Mouse (Mus musculus) midbrain, embryonic 12.5 days (tissue): ENCODE measurements around the gene Fbxo46. TPM values are rescaled to one million over a fixed set of nuclear protein-coding genes. Genes with fewer than 3 reads are reported as not detected.
A peak's percentile ranks its signal among the peaks of the same experiment; 100 is the strongest.
"Not testable (repeated sequence)": the region's sequence is repeated elsewhere in the genome, so short reads cannot be mapped to it uniquely, and the experiment has no call there.

ENCODE experiments used
- ATAC-seq: fragments of 200-750 bp; cut with Nextera tagmentation; 2 replicates; pipeline ENCODE4 v1.8.0; 2017; ENCODE audit warnings: low read depth, moderate TSS enrichment, moderate library complexity; ENCODE audit not compliant: low FRiP score
- H3K27ac ChIP-seq: fragments of 300-500 bp; sonication (generic); replicated peaks from 2 replicates; pipeline ENCODE4 v1.5.1; 2016; ENCODE audit warnings: mild to moderate bottlenecking
- H3K27me3 ChIP-seq: fragments of 300-500 bp; sonication (generic); 2 replicates; pipeline ENCODE4 v1.6.1; 2016; ENCODE audit warnings: mild to moderate bottlenecking
- H3K36me3 ChIP-seq: fragments of 300-500 bp; sonication (generic); 2 replicates; pipeline ENCODE4 v1.6.1; 2016
- H3K4me1 ChIP-seq: fragments of 300-500 bp; sonication (generic); 2 replicates; pipeline ENCODE4 v1.6.1; 2016
- H3K4me2 ChIP-seq: fragments of 300-500 bp; sonication (generic); replicated peaks from 2 replicates; pipeline ENCODE4 v1.6.1; 2016; ENCODE audit warnings: mild to moderate bottlenecking, moderate library complexity
- H3K4me3 ChIP-seq: fragments of 300-500 bp; sonication (generic); 2 replicates; pipeline ENCODE4 v1.5.1; 2016; ENCODE audit warnings: mild to moderate bottlenecking
- H3K9ac ChIP-seq: fragments of 300-500 bp; sonication (generic); replicated peaks from 2 replicates; pipeline ENCODE4 v1.6.1; 2016; ENCODE audit warnings: mild to moderate bottlenecking, moderate library complexity
- H3K9me3 ChIP-seq: fragments of 300-500 bp; sonication (generic); 2 replicates; pipeline ENCODE4 v1.6.1; 2016; ENCODE audit warnings: mild to moderate bottlenecking
- WGBS: fragments of 180-500 bp; shearing (Covaris S2); methylation state at CpG from one replicate; pipeline ENCODE4 v1.1.7; 2016; 5-methylcytosine and 5-hydroxymethylcytosine counted together
- polyA plus RNA-seq: library from polyadenylated mRNA; unstranded; fragments of >200 nt; fragmentation: Nextera tagmentation; extraction: Ambion mirVana; gene quantifications from 2 replicates; pipeline ENCODE4 v1.2.1, GENCODE M21; 2016

Gene Fbxo46
- polyA plus RNA-seq, 1 experiment from 2014 or later, result 20.6 TPM

DNA sequence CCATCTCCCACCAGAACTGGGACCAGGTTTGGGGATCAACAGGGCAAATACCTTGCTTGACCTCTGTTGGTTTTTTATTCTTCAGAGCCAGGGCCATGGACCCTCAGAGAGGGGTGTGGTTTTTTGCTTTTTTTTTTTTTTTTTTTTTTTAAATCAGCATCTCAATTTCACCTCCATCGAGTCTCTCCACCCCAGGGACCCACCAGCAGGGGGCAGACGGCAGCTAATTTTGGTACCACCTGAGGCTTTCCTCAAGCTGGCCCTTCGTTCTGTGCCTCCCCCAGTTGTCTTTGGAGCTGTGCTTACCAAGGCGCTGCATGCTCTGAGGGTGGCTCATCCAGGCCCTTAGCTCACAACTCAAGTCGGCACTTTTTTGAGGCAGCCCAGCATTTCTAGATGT lies 17.7 kb downstream of the Fbxo46 start:
- no peak overlapping the region for H3K4me3 ChIP-seq
- no peak overlapping the region for H3K4me2 ChIP-seq
- H3K4me1 ChIP-seq, result no peaks in the 10 kb centered on the region
- peaks cover 59% of the 10 kb centered on the region for H3K36me3 ChIP-seq
- no peaks in the 10 kb centered on the region for H3K27me3 ChIP-seq
- no peak overlapping the region for H3K9ac ChIP-seq
- H3K27ac ChIP-seq, result no peak overlapping the region
- ATAC-seq, result no peak
- 61% methylated on average over 5 of the region's 5 CpGs for WGBS
- H3K9me3 ChIP-seq, result no peaks in the 10 kb centered on the region

DNA sequence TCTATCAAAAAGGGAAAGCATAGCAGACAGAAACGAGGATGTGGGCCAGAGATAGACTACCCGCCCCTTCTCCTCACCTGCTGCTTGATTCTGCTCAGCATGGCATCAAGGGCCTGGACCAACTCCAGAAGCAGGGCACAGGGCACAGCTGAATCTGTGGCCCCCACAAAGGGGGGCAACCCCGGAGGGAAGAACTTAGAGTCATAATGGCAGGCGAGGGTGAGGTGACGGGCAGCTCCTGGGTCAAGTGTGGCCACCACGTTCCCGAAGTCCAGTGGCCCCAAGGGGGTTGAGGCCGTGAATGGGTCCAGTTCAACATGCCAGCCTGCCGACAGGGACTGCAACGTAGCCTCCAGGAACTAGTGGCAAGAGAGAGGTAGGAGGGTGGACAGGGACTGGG lies 27.1 kb downstream of the Fbxo46 start:
- Histone ChIP-seq H3K4me2 (no peak overlapping the region), H3K27me3 (no peaks in the 10 kb centered on the region), H3K4me1 (peaks cover 28% of the 10 kb centered on the region), H3K27ac (no peak overlapping the region), H3K9ac (peak overlapping the region; percentile 20; the same call in 1 of the 2 replicates), H3K4me3 (no peak overlapping the region), H3K9me3 (no peaks in the 10 kb centered on the region), H3K36me3 (peaks cover 21% of the 10 kb centered on the region)
- WGBS, result 89% methylated on average over 10 of the region's 10 CpGs
- ATAC-seq, result no peak

DNA sequence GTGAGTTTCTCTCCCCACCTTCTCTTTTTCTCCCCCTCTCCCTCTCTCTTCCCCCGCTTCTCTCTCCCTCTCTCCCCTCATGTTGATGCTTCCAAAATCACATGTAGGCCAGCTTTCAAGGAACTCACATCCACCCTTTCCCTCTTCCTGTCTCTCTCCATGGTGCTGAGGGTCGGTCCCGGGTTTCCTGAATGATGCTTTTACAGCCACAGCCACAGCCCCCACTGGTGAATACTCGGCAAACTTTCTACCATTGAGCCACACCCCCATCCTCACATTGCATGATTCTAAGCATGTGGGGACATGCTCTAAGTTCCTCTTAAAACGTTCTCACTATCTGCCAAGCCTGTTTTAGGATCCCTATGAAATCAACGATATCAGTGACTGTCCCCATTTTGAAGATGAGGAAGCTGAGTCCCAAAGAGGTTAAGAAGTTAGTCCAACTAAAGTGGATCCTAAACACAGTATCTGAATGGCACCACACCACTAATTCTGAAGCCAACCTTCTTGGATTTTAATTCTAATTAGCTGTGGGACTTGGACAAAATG lies 27.9 kb downstream of the Fbxo46 start:
- Histone ChIP-seq H3K4me2 (peak overlapping the region; percentile 84; the same call in 1 of the 2 replicates), H3K9ac (no peak overlapping the region), H3K27me3 (no peaks in the 10 kb centered on the region), H3K27ac (no peak overlapping the region), H3K4me3 (no peak overlapping the region), H3K36me3 (peaks cover 28% of the 10 kb centered on the region), H3K4me1 (peaks cover 28% of the 10 kb centered on the region), H3K9me3 (no peaks in the 10 kb centered on the region)
- ATAC-seq, result no peak
- WGBS, result 59% methylated on average over 6 of the region's 6 CpGs

DNA sequence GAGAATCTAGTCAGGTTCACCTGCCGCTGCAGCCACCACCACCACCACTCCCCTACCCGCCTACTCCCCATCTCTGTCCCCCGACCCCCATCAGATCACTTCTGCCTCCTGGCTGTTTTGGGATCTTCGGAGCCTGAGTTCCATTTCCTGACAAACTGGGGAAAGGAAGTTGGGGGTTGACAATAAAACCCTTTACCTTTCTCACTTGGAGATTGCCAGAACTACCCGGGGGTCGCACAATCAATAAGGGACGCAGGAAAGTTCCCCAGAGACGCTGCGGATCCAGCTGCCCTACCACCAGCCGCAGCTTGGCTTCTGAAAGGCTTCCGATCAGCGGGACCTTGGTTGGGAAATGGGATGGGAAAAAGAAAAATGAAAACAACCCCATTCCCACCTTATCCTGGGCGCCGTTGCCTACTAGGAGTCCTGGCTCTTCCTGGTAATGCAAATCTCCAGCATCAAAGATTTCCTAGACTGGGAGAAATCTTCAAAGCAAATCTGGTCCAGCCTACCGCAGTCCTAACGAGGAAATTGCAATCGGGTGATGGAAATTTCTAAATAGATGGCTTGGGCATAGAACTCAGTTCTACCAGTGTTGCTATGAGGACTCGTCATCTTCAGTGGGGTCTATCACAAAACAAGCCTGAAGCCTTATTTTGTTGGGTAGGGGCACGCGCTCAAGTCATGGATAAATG lies 28.7 kb downstream of the Fbxo46 start:
- H3K27ac ChIP-seq, result peak overlapping the region; percentile 71
- peaks cover 29% of the 10 kb centered on the region for H3K36me3 ChIP-seq
- peaks cover 28% of the 10 kb centered on the region for H3K4me1 ChIP-seq
- 17% methylated on average over 20 of the region's 20 CpGs for WGBS
- H3K4me3 ChIP-seq, result peak overlapping the region; percentile 75
- no peak for ATAC-seq
- peak overlapping the region; percentile 84 for H3K4me2 ChIP-seq
- no peaks in the 10 kb centered on the region for H3K27me3 ChIP-seq
- H3K9ac ChIP-seq, result peak overlapping the region; percentile 71
- H3K9me3 ChIP-seq, result no peaks in the 10 kb centered on the region

DNA sequence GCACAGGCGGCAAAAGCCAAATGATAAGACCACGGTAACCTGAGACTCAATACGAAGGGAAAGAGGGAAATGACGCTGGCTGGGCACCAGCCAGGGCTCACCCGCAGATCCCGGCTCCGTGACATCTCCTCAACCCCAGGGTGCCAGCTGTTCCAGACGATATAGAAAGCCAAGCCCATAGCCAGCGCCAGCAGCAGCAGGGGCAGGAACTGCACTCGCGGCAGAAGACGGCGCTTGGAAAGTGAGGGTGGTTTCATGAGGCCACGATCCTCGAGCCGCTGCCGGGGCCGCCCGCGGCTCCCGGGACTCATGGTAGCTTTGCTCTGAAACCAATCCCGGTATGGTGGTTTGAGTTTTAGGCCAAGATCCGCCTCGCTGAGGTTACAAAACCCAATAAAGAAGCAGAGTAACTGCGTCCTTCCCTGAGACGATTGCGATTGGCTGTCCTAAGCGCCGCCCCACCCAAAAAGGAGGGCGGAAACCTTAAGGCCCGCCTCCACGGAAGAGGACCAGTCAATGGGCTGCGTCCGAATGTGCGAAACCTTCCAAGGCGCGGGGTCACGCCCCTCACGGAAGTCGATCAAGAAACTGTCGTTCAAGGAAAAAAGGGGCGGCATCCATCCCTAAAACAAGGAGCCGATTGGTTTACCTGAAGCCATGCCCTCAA lies 29.3 kb downstream of the Fbxo46 start, which contains the start of gene Qpctl:
Qpctl (minus strand) TSS at position 417 of the 667 bp plus-strand sequence.
- H3K4me2 ChIP-seq, result peak within 1 kb of the TSS; percentile 84
- peak within 1 kb of the TSS; percentile 84 for H3K27ac ChIP-seq
- ATAC-seq, result peak; percentile 97
- peaks cover 28% of the 10 kb centered on the region for H3K4me1 ChIP-seq
- H3K9me3 ChIP-seq, result no peaks in the 10 kb centered on the region
- H3K4me3 ChIP-seq, result peak within 1 kb of the TSS; percentile 75
- peaks cover 36% of the 10 kb centered on the region for H3K36me3 ChIP-seq
- WGBS, result under 1% methylated on average over 43 of the region's 43 CpGs
- H3K27me3 ChIP-seq, result no peaks in the 10 kb centered on the region
- peak within 1 kb of the TSS; percentile 83 for H3K9ac ChIP-seq

DNA sequence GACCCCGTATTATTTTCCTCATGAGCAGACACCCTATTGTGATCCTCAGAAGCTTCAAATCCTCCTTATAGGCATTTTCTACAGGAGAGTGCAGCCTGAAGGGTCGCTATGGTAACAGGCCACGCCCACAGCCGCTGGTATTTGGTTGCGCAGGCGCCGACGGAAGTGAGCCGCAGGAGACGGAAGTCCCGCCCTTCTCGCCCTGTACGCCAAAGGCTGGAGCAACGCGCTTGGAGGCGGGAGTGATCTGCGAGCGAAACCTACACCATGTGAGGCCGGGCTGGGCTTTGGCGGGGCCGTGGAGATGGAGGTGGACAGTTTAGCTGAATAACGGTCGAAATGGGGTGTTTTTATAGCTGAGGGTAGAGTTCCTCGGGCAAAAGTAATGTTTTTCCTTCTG lies 30.0 kb downstream of the Fbxo46 start, which contains the start of gene Snrpd2:
Snrpd2 (plus strand) TSS at position 97 of the 400 bp plus-strand sequence.
- peaks cover 38% of the 10 kb centered on the region for H3K36me3 ChIP-seq
- H3K4me3 ChIP-seq, result peak within 1 kb of the TSS; percentile 75
- H3K27ac ChIP-seq, result peak within 1 kb of the TSS; percentile 84
- peak within 1 kb of the TSS; percentile 84 for H3K4me2 ChIP-seq
- H3K9me3 ChIP-seq, result no peaks in the 10 kb centered on the region
- no peaks in the 10 kb centered on the region for H3K27me3 ChIP-seq
- H3K9ac ChIP-seq, result peak within 1 kb of the TSS; percentile 83
- WGBS, result under 1% methylated on average over 24 of the region's 24 CpGs
- peak; percentile 89 for ATAC-seq
- peaks cover 28% of the 10 kb centered on the region for H3K4me1 ChIP-seq

DNA sequence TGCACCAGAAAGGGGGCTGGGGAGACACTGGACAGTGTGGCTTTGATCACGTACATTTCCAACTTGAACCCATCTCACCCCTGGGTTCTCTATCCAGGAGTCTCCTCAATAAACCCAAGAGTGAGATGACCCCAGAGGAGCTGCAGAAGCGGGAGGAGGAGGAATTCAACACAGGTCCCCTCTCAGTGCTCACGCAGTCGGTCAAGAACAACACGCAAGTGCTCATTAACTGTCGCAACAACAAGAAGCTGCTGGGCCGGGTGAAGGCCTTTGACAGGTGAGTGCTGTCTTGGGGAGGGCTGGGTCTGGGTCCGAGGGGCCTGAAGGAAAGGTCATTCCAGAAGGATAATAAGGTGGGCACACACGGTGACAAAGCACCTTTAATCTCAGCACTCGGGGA lies 31.5 kb downstream of the Fbxo46 start:
- H3K4me3 ChIP-seq, H3K9ac ChIP-seq, H3K27ac ChIP-seq, ATAC-seq, H3K27me3 ChIP-seq, H3K4me2 ChIP-seq, H3K9me3 ChIP-seq: not testable (repeated sequence)
- WGBS, result 92% methylated on average over 10 of the region's 10 CpGs
- Histone ChIP-seq H3K36me3 (peaks cover 37% of the 10 kb centered on the region), H3K4me1 (peaks cover 28% of the 10 kb centered on the region)

DNA sequence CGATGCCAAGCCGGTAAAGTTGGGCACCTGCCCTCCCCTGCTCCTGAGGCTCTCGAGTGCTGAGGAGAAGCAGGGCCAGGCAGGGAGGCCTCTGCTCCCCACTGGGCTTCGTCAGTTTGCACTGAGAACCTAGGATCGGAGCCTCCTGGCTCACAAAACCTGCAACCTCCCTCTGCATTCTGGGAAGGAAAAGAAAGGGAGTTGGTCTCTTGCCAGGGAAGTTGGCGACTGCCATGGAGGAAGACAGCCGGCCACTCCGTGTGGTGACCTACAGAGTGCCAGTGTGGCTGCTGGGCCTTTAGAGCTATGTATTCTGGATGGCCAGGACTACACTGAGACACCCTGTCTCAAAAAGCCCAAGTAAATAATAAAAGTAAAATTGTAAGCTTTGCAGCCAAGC lies 35.1 kb downstream of the Fbxo46 start:
- Histone ChIP-seq H3K9me3 (no peaks in the 10 kb centered on the region), H3K9ac (no peak overlapping the region), H3K36me3 (peaks cover 30% of the 10 kb centered on the region), H3K4me2 (no peak overlapping the region), H3K4me1 (peaks cover 27% of the 10 kb centered on the region), H3K27ac (no peak overlapping the region), H3K27me3 (peaks cover 14% of the 10 kb centered on the region), H3K4me3 (no peak overlapping the region)
- ATAC-seq, result no peak
- 84% methylated on average over 8 of the region's 8 CpGs for WGBS

DNA sequence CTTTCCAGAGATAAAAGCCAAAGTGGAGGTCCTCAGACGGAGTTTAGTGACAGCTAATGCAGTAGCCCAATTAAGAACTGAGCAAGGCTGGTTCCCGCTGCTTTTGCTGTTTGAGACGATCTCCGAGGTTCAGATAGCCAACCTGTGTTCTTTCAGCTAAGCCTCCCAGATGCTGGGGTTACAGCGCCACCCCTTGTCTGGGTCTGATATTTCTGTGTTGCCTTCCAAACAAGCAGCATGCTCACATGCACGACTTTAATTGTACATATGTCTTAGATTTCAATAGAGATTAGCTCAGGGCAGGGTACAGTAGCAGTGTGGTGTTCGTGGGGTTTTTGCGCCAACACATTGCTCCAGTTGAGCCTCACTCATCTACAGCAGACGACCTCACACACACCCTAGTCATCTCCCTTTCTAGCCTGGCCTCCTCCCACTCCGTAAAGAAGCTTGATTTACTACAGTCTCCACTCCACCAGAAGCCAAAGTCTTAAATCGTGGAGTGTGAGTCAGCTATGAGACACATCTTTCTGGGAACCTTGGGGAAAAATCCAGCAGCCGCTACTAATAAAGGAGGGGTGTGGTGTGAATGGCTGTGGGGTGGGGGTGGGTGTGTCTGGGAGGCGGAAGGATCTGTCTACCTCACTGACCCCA lies 36.3 kb downstream of the Fbxo46 start:
- WGBS, result 60% methylated on average over 13 of the region's 13 CpGs
- no peak overlapping the region for H3K4me2 ChIP-seq
- no peak overlapping the region for H3K4me3 ChIP-seq
- H3K9ac ChIP-seq, result no peak overlapping the region
- no peak for ATAC-seq
- peaks cover 25% of the 10 kb centered on the region for H3K27me3 ChIP-seq
- H3K36me3 ChIP-seq, result peaks cover 30% of the 10 kb centered on the region
- no peak overlapping the region for H3K27ac ChIP-seq
- peaks cover 26% of the 10 kb centered on the region for H3K4me1 ChIP-seq
- H3K9me3 ChIP-seq, result no peaks in the 10 kb centered on the region

DNA sequence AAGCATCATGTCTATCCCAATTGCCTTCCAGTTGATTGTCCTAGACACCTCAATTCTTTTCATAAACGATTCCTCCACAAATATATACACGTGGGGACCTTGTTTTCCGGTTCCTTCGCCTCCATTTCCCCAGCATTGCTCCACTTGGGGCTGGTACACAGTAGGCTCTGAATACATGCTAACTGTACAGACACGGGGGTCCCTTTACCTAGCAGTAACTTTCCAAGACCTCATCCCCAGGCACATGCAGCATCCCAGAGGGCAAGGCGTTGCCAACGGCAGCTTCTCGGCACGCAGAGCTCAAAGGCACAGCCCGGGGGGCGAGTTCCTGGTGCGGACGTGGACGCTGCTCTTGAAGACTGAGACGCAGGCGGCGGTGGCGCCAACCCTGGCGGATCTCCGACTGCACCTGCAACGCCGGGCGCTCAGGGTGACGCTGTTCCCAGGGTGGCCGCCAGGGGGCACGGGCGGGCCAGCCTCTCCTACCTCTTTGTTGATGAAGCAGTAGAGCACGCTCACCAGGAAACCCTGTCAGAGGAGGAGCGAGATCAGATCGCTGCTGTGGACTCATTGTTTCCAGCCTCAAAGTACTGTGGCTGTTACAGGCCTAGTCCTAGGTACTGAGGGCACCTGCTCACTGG lies 37.6 kb downstream of the Fbxo46 start:
- H3K4me2 ChIP-seq, result peak overlapping the region; percentile 42
- H3K4me1 ChIP-seq, result peaks cover 22% of the 10 kb centered on the region
- peaks cover 19% of the 10 kb centered on the region for H3K36me3 ChIP-seq
- peak; percentile 79 for ATAC-seq
- peak overlapping the region; percentile 68 for H3K27ac ChIP-seq
- H3K9me3 ChIP-seq, result no peaks in the 10 kb centered on the region
- H3K27me3 ChIP-seq, result peaks cover 34% of the 10 kb centered on the region
- H3K9ac ChIP-seq, result peak overlapping the region; percentile 40
- 6% methylated on average over 30 of the region's 30 CpGs for WGBS
- peak overlapping the region; percentile 14 for H3K4me3 ChIP-seq

DNA sequence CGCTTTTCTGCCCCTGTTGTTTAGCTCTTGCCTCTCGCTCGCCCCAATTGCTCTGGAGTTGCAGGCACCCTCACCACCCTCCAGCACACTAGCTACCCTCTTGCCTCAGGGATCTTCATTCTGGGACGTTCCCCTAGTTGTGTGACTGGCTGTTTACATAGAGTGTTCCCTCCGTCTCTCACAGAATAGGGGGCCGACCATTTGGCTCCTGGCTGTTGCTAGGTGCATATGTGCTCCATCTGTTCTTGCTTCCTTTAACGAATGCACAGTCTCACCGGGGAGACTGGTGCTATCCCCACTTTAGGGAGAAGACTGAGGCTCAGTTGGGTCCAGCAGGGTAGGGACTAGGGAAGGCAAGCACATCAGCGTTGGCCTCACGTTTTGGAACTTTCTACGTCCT lies 38.9 kb downstream of the Fbxo46 start:
- H3K4me1 ChIP-seq, result peaks cover 22% of the 10 kb centered on the region
- peaks cover 48% of the 10 kb centered on the region for H3K27me3 ChIP-seq
- no peak overlapping the region for H3K4me3 ChIP-seq
- H3K4me2 ChIP-seq, result no peak overlapping the region
- WGBS, result 68% methylated on average over 11 of the region's 11 CpGs
- H3K9me3 ChIP-seq, result no peaks in the 10 kb centered on the region
- no peak for ATAC-seq
- peaks cover 6% of the 10 kb centered on the region for H3K36me3 ChIP-seq
- no peak overlapping the region for H3K27ac ChIP-seq
- H3K9ac ChIP-seq, result no peak overlapping the region
